Mouse (Mus musculus): ENCODE measurements around the gene Sec14l4.

DNA sequence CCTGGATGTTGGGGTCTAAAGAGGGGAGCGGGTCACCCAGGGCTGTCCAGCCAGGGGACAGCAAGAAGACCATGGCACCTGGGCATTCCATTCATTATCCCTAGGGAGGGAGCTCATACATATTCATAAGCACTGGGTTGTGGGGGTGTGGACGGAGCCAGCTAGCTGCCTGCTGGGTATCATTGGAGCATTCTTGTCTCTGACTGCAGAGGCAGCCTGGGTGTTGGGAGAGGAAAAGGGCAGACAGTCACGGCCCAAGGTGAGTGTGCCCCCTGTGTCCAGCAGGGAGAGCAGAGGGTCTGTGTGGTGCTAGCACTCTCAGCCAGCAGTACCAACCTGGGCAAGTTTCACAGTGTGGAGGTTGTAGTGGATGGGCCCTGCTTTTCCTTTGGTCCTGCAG is 41.5 kb upstream of the Sec14l4 start:
- TF ChIP-seq CTCF (IDR thresholded peaks at IDR 0.05; ENCODE audit: control insufficient read depth, insufficient read depth, insufficient read length): no peak
- no peak for TF ChIP-seq USF1 (IDR thresholded peaks at IDR 0.05; ENCODE audit: low read depth)
